Mouse (Mus musculus) cerebellum, adult (tissue): ENCODE measurements around the gene Gm3020.
"Not testable (repeated sequence)": the region's sequence is repeated elsewhere in the genome, so short reads cannot be mapped to it uniquely, and the experiment has no call there.

ENCODE experiments used
- ATAC-seq: cut with Nextera tagmentation; 2 replicates; pipeline ENCODE4 v1.9.2; 2017; ENCODE audit warnings: mild to moderate bottlenecking, moderate library complexity, mixed read lengths; ENCODE audit not compliant: insufficient number of reproducible peaks, low FRiP score, low TSS enrichment

The Gm3020 gene

DNA sequence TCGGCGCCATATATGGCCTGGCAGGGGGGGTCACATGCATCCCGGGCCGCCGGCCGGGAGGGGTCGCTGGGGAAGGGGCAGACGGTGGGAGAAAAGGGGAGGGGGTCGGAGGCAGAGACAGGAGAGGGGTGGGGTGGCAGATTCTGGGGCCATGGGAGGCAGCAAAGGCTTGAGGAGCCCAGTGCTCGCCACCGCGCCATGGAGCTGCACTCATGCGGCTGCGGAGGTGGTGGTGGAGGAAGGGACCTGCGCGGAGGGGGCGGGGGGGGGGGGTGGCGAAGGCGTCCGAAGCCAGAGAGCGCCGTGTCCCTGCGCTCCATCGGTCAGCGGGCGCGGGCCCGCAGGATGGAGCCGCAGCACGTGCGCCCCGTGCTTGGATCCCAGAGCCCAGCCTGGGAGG is at the start of gene Gm3020:
TSS of gene Gm3020 (plus strand) at position 301 of the 400 bp plus-strand sequence.
- not testable (repeated sequence) for ATAC-seq

DNA sequence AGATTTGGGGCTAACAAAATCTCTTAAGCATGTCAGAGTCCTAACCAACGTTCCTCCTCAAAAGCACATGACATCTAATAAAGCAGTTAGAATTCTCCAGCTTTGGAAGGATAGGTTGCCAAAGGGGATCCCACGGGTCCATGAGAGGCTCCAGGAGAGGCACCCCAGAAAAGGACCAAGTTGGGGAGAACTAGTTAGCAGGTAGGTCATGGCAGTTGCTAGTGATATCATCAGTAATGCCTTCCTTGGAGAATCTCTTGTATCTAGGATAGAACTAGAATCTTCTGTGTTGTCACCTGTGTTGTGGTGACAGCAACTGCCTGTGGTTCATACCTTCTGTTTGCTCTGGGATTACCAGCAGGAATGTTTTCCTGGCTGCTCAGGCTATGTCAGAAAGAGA is 17.6 kb upstream of the Gm3020 start, which contains the start of gene Gm3012:
TSS of gene Gm3012 (plus strand) at position 301 of the 400 bp plus-strand sequence.
- not testable (repeated sequence) for ATAC-seq

DNA sequence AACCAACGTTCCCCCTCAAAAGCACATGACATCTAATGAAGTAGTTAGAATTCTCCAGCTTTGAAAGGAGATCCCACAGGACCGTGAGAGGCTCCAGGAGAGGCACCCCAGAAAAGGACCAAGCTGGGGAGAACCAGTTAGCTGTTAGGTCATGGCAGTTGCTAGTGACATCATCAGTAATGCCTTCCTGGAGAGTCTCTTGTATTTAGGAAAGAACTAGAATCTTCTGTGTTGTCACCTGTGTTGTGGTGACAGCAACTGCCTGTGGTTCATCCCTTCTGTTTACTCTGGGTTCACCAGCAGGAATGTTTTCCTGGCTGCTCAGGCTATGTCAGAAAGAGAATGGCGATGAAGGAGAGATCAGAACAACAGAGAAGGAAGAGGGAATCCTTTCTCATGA is 36.7 kb downstream of the Gm3020 start, which contains the start of gene Gm3043:
TSS of gene Gm3043 (plus strand) at position 301 of the 400 bp plus-strand sequence.
- not testable (repeated sequence) for ATAC-seq
